Mouse (Mus musculus) heart, postnatal 0 days (tissue): ENCODE data around the gene Ramp2. TPM values are rescaled to one million over a fixed set of nuclear protein-coding genes. Genes with fewer than 3 reads are reported as not detected.

Experiments used
- ATAC-seq: fragments of 200-750 bp; cut with Nextera tagmentation; 2 replicates; pipeline ENCODE4 v1.8.0; 2017; ENCODE audit warnings: low read depth, moderate number of reproducible peaks, moderate library complexity; ENCODE audit not compliant: insufficient read depth
- DNase-seq: peaks from one replicate; pipeline ENCODE4 v3.0.0-alpha.2; 2016; ENCODE audit warnings: low spot score
- H3K27ac ChIP-seq: fragments of 300-500 bp; sonication (generic); 2 replicates; pipeline ENCODE4 v1.5.1; 2014; ENCODE audit warnings: low read depth, mild to moderate bottlenecking
- H3K27me3 ChIP-seq: fragments of 300-500 bp; sonication (generic); 2 replicates; pipeline ENCODE4 v1.6.1; 2014; ENCODE audit warnings: low read length, mixed read lengths; ENCODE audit not compliant: control insufficient read depth, insufficient read depth
- H3K36me3 ChIP-seq: fragments of 300-500 bp; sonication (generic); replicated peaks from 2 replicates; pipeline ENCODE4 v1.6.1; 2014; ENCODE audit warnings: low read length, mixed read lengths; ENCODE audit not compliant: control insufficient read depth, insufficient read depth
- H3K4me1 ChIP-seq: fragments of 300-500 bp; sonication (generic); 2 replicates; pipeline ENCODE4 v1.6.1; 2014; ENCODE audit warnings: antibody characterized with exemption; ENCODE audit not compliant: control insufficient read depth, insufficient read depth
- H3K4me2 ChIP-seq: fragments of 300-500 bp; sonication (generic); 2 replicates; pipeline ENCODE4 v1.6.1; 2014; ENCODE audit warnings: low read depth, mild to moderate bottlenecking, low read length, moderate library complexity
- H3K4me3 ChIP-seq: fragments of 300-500 bp; sonication (generic); 2 replicates; pipeline ENCODE4 v1.5.1; 2014; ENCODE audit warnings: low read depth, low read length
- H3K9ac ChIP-seq: fragments of 300-500 bp; sonication (generic); replicated peaks from 2 replicates; pipeline ENCODE4 v1.6.1; 2014; ENCODE audit warnings: low read depth, low read length, mixed read lengths
- H3K9me3 ChIP-seq: fragments of 300-500 bp; sonication (generic); replicated peaks from 2 replicates; pipeline ENCODE4 v1.6.1; 2016; ENCODE audit warnings: low read length; ENCODE audit not compliant: control insufficient read depth
- CTCF ChIP-seq: IDR thresholded peaks from 2 replicates; pipeline ENCODE4 v1.5.1; 2016; ENCODE audit warnings: antibody characterized with exemption, control low read depth, low read depth
- EP300 ChIP-seq: IDR thresholded peaks from 2 replicates; pipeline ENCODE4 v1.6.1; 2016; ENCODE audit warnings: antibody characterized with exemption, low read depth
- WGBS: fragments of 180-500 bp; shearing (Covaris S2); extraction: QIAGEN DNeasy Blood & Tissue Kit; methylation state at CpG from one replicate; pipeline ENCODE4 v1.1.7; 2014; 5-methylcytosine and 5-hydroxymethylcytosine counted together
- polyA plus RNA-seq: library from polyadenylated mRNA; unstranded; fragments of >200 nt; fragmentation: Nextera tagmentation; extraction: Ambion mirVana; gene quantifications from 2 replicates; pipeline ENCODE4 v1.2.1, GENCODE M21; 2015
- total RNA-seq: library from RNA; depleted of rRNA; stranded (reverse); fragments of >200 nt; gene quantifications from 2 replicates; pipeline ENCODE4 v1.2.3, GENCODE M21; 2014; ENCODE audit warnings: low replicate concordance; rRNA removed

Ramp2 gene
- total and polyA plus RNA-seq, 2 experiments from 2014 or later = 159 to 182 TPM

DNA sequence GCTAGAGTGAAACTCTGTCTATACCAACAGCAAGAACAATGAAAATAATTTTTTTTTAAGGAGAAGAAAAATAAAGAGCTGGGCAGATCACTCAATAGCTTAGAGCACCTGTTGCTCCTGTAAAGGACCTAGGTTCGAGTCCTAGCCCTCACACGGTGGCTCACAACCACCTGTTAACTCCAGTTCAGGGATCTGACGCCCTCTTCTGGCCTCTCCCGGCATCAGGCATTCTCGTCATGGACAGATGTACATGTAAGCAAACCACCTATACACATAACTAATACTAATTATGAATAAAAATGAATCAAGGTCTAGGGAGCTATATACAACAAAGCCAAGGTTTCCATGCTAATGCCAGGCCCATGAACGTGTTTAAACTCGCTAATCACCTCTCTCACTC is 55.1 kb downstream of the Ramp2 start:
- Histone ChIP-seq H3K27ac (no peak overlapping the region), H3K4me2 (peak overlapping the region; percentile 100), H3K4me1 (peaks cover 11% of the 10 kb centered on the region), H3K36me3 (peaks cover 34% of the 10 kb centered on the region), H3K9me3 (no peaks in the 10 kb centered on the region), H3K27me3 (no peaks in the 10 kb centered on the region), H3K9ac (peak overlapping the region; percentile 91), H3K4me3 (peak overlapping the region; percentile 93)
- TF ChIP-seq CTCF = no peak
- no peak for TF ChIP-seq EP300
- ATAC-seq (no peak), DNase-seq (no peak)
- WGBS = 54% methylated on average over 7 of the region's 7 CpGs

DNA sequence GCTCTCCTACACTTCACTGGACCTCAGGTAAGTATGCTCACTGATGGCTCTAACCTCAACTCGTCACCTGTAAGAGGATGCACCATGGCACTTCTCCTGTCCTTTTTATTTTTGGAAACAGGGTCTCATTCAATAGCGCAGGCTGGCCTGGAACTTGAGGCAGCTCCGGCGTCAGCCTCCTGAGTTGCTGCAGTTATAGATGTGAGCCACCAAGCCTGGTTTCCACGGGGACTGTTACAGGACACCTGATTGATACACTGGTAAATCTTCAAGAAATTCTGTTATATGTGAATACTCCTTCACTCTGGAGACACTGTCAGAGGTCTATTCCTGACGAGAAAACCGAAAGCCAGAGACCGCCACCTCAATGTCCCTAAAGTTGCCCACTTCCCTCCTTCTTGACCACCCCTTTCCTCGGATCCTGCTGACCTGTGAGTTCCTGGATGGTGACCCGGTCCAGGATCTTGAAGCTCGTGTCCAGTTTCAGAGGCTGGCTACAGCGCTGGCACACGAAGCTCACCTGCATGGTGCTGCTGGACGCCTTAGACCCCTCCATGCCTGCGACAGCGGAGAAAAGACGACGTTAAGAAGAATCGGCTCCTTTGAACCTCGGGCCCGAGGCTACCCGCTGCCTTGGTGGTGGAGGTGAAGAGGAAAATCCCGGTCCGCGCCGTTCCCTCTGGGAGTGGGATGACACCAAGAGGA is 55.6 kb downstream of the Ramp2 start:
- Histone ChIP-seq H3K4me2 (peak overlapping the region; percentile 100), H3K4me1 (peaks cover 11% of the 10 kb centered on the region), H3K9me3 (no peaks in the 10 kb centered on the region), H3K36me3 (peaks cover 32% of the 10 kb centered on the region), H3K4me3 (peak overlapping the region; percentile 93), H3K27ac (peak overlapping the region; percentile 74), H3K27me3 (no peaks in the 10 kb centered on the region), H3K9ac (peak overlapping the region; percentile 91)
- DNase-seq (no peak), ATAC-seq (no peak)
- WGBS = 9% methylated on average over 26 of the region's 26 CpGs
- TF ChIP-seq EP300 (no peak), CTCF (no peak)

DNA sequence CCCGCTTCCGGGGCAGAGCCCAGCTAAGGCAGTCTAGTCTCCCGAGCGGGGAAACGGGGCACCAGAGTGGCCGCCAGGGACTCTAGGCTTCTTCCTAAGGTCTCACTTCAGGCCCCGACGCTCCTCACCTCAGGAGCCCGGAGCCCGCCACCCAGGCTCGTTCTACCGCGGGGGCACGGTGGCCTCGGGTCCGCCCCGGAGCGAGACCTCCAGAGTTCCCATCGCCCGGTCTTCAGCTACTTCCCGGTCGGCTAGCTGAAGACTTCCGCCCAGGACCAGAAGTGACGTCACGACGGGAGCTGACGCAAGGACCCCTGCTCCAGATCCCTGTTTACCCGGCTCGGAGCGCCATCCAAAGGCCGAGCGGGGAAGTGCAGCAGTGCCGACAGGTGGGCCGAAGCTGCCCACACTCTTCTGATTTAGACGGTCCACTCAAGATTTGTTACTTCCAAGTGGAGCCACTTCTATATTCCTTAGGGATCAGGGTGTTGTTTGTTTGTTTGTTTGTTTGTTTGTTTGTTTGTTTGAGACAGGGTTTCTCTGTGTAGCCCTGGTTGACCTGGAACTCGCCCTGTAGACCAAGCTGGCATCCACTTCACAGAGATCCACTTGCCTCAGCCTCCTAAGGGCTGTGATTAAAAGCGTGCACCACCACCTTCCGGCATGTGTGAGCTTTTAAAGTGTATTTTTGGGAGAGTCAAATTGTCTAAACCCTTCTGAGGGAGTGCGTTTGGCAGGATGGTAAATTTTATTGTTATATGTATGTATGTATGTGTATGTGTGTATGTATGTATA is 56.4 kb downstream of the Ramp2 start, which contains the start of gene Becn1:
Gene Becn1, minus strand, starts transcription at position 283 of the 795 bp plus-strand sequence.
- ATAC-seq (peak; percentile 95), DNase-seq (peak; percentile 92)
- 5% methylated on average over 39 of the region's 39 CpGs for WGBS
- peak within 1 kb of the TSS; percentile 100 for H3K4me2 ChIP-seq
- peak within 1 kb of the TSS; percentile 93 for H3K4me3 ChIP-seq
- peaks cover 25% of the 10 kb centered on the region; the same call in 1 of the 2 replicates for H3K36me3 ChIP-seq
- no peaks in the 10 kb centered on the region for H3K27me3 ChIP-seq
- peaks cover 11% of the 10 kb centered on the region for H3K4me1 ChIP-seq
- H3K27ac ChIP-seq = peak within 1 kb of the TSS; percentile 74
- TF ChIP-seq EP300 = no peak
- peak; percentile 96 for TF ChIP-seq CTCF
- H3K9ac ChIP-seq = peak within 1 kb of the TSS; percentile 91
- H3K9me3 ChIP-seq = no peaks in the 10 kb centered on the region

DNA sequence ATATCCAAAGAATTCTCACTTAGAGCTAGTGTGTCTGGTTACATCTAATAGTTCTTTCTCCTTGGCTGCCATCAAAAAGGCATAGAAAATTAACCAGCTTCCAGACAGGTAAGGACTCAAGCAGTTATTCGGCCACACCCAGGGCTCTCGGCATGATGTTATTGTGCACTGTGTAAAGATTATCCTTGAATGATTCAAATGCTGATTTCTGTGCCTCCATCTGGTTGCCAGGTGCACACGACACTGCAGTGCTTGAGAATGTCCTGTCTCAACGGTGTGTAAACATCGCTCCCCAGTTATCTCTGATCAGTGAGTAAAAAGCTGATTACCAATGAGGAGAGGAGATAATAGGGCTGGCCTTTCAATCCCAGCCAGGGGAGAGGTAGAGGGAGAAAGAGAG is 61.9 kb downstream of the Ramp2 start:
- Histone ChIP-seq H3K36me3 (no peaks in the 10 kb centered on the region), H3K4me3 (no peak overlapping the region), H3K4me1 (no peaks in the 10 kb centered on the region), H3K27me3 (no peaks in the 10 kb centered on the region), H3K4me2 (no peak overlapping the region), H3K27ac (no peak overlapping the region), H3K9ac (no peak overlapping the region), H3K9me3 (no peaks in the 10 kb centered on the region)
- DNase-seq = no peak
- no peak for ATAC-seq
- WGBS = 22% methylated on average over 5 of the region's 5 CpGs
- TF ChIP-seq CTCF = no peak
- no peak for TF ChIP-seq EP300

Other genes with a start within 250 kb of the Ramp2 start
- gene Atp6v0a1, start 236.6 kb upstream of the Ramp2 start, total RNA-seq = 57.0 and 57.1 TPM in 2 replicates
- 49.2 and 50.3 TPM in 2 replicates for gene Atp6v0a1, start 236.6 kb upstream of the Ramp2 start, polyA plus RNA-seq
- 15.8 and 20.2 TPM in 2 replicates for gene Naglu, start 176.0 kb upstream of the Ramp2 start, total RNA-seq
- 10.3 and 12.0 TPM in 2 replicates for gene Naglu, start 176.0 kb upstream of the Ramp2 start, polyA plus RNA-seq
- not detected in 2 replicates for gene Hsd17b1, start 167.6 kb upstream of the Ramp2 start, total RNA-seq
- gene Hsd17b1, start 167.6 kb upstream of the Ramp2 start, polyA plus RNA-seq = 0.08 TPM in 1 of 2 replicates, not detected in the other
- gene Coasy, start 163.5 kb upstream of the Ramp2 start, total RNA-seq = 44.6 and 64.1 TPM in 2 replicates
- 26.8 and 26.9 TPM in 2 replicates for gene Coasy, start 163.5 kb upstream of the Ramp2 start, polyA plus RNA-seq
- gene Mlx, start 158.8 kb upstream of the Ramp2 start, total RNA-seq = 21.8 and 46.6 TPM in 2 replicates
- 26.7 and 29.0 TPM in 2 replicates for gene Mlx, start 158.8 kb upstream of the Ramp2 start, polyA plus RNA-seq
- 1.2 and 7.3 TPM in 2 replicates for gene Psmc3ip, start 150.6 kb upstream of the Ramp2 start, total RNA-seq
- 10.3 and 12.0 TPM in 2 replicates for gene Psmc3ip, start 150.6 kb upstream of the Ramp2 start, polyA plus RNA-seq
- gene Retreg3, start 126.1 kb upstream of the Ramp2 start, total RNA-seq = 44.8 and 47.6 TPM in 2 replicates
- 11.3 and 11.7 TPM in 2 replicates for gene Retreg3, start 126.1 kb upstream of the Ramp2 start, polyA plus RNA-seq
- gene Tubg1, start 126.1 kb upstream of the Ramp2 start, total RNA-seq = 47.4 and 54.8 TPM in 2 replicates
- gene Tubg1, start 126.1 kb upstream of the Ramp2 start, polyA plus RNA-seq = 38.7 and 39.4 TPM in 2 replicates
- gene Tubg2, start 90.1 kb upstream of the Ramp2 start, total RNA-seq = 0.08 TPM in 1 of 2 replicates, not detected in the other
- gene Tubg2, start 90.1 kb upstream of the Ramp2 start, polyA plus RNA-seq = 1.8 and 2.1 TPM in 2 replicates
- gene Cntnap1, start 75.5 kb upstream of the Ramp2 start, total RNA-seq = 0.54 and 1.4 TPM in 2 replicates
- gene Cntnap1, start 75.5 kb upstream of the Ramp2 start, polyA plus RNA-seq = 0.20 and 0.21 TPM in 2 replicates
- gene Plekhh3, start 74.7 kb upstream of the Ramp2 start, total RNA-seq = 22.0 and 23.2 TPM in 2 replicates
- 9.5 and 10.6 TPM in 2 replicates for gene Plekhh3, start 74.7 kb upstream of the Ramp2 start, polyA plus RNA-seq
- 0.19 TPM in 1 of 2 replicates, not detected in the other for gene Ccr10, start 70.6 kb upstream of the Ramp2 start, total RNA-seq
- 0.31 and 0.52 TPM in 2 replicates for gene Ccr10, start 70.6 kb upstream of the Ramp2 start, polyA plus RNA-seq
- 12.0 and 16.4 TPM in 2 replicates for gene Ezh1, start 19.6 kb upstream of the Ramp2 start, total RNA-seq
- 12.1 and 13.1 TPM in 2 replicates for gene Ezh1, start 19.6 kb upstream of the Ramp2 start, polyA plus RNA-seq
- gene Vps25, start 7.7 kb downstream of the Ramp2 start, total RNA-seq = 99.2 and 116 TPM in 2 replicates
- 125 and 130 TPM in 2 replicates for gene Vps25, start 7.7 kb downstream of the Ramp2 start, polyA plus RNA-seq
- gene Wnk4, start 14.5 kb downstream of the Ramp2 start, total RNA-seq = 2.0 and 3.2 TPM in 2 replicates
- 3.8 and 4.0 TPM in 2 replicates for gene Wnk4, start 14.5 kb downstream of the Ramp2 start, polyA plus RNA-seq
- gene Cntd1, start 33.0 kb downstream of the Ramp2 start, total RNA-seq = not detected in 2 replicates
- 0.22 and 0.56 TPM in 2 replicates for gene Cntd1, start 33.0 kb downstream of the Ramp2 start, polyA plus RNA-seq
- gene Coa3, start 33.1 kb downstream of the Ramp2 start, total RNA-seq = 175 and 216 TPM in 2 replicates
- 189 and 206 TPM in 2 replicates for gene Coa3, start 33.1 kb downstream of the Ramp2 start, polyA plus RNA-seq
- 73.0 and 88.2 TPM in 2 replicates for gene Becn1, start 56.3 kb downstream of the Ramp2 start, total RNA-seq
- 98.9 and 107 TPM in 2 replicates for gene Becn1, start 56.3 kb downstream of the Ramp2 start, polyA plus RNA-seq
- 44.7 and 52.2 TPM in 2 replicates for gene Psme3, start 70.2 kb downstream of the Ramp2 start, total RNA-seq
- 47.8 and 52.0 TPM in 2 replicates for gene Psme3, start 70.2 kb downstream of the Ramp2 start, polyA plus RNA-seq
- 1.8 and 2.0 TPM in 2 replicates for gene Aoc2, start 79.0 kb downstream of the Ramp2 start, total RNA-seq
- 0.16 and 0.30 TPM in 2 replicates for gene Aoc2, start 79.0 kb downstream of the Ramp2 start, polyA plus RNA-seq
- gene Aoc3, start 84.6 kb downstream of the Ramp2 start, total RNA-seq = 14.4 and 23.9 TPM in 2 replicates
- 2.5 and 2.8 TPM in 2 replicates for gene Aoc3, start 84.6 kb downstream of the Ramp2 start, polyA plus RNA-seq
- gene G6pc, start 121.5 kb downstream of the Ramp2 start, total RNA-seq = 0.50 TPM in 1 of 2 replicates, not detected in the other
- gene G6pc, start 121.5 kb downstream of the Ramp2 start, polyA plus RNA-seq = 0.05 TPM in 1 of 2 replicates, not detected in the other
- 16.8 and 37.5 TPM in 2 replicates for gene Aarsd1, start 171.6 kb downstream of the Ramp2 start, total RNA-seq
- 31.9 and 32.5 TPM in 2 replicates for gene Aarsd1, start 171.6 kb downstream of the Ramp2 start, polyA plus RNA-seq
- gene Gm27029, start 178.8 kb downstream of the Ramp2 start, total RNA-seq = 3.7 TPM in 1 of 2 replicates, not detected in the other
- gene Gm27029, start 178.8 kb downstream of the Ramp2 start, polyA plus RNA-seq = 7.3 and 8.2 TPM in 2 replicates
- gene Rundc1, start 179.1 kb downstream of the Ramp2 start, total RNA-seq = 5.8 and 7.5 TPM in 2 replicates
- 10.3 and 11.7 TPM in 2 replicates for gene Rundc1, start 179.1 kb downstream of the Ramp2 start, polyA plus RNA-seq
- 32.8 and 40.7 TPM in 2 replicates for gene Ptges3l, start 179.3 kb downstream of the Ramp2 start, total RNA-seq
- gene Ptges3l, start 179.3 kb downstream of the Ramp2 start, polyA plus RNA-seq = 86.9 and 93.5 TPM in 2 replicates
- gene Rpl27, start 196.3 kb downstream of the Ramp2 start, total RNA-seq = 796 and 938 TPM in 2 replicates
- gene Rpl27, start 196.3 kb downstream of the Ramp2 start, polyA plus RNA-seq = 242 and 248 TPM in 2 replicates
- 26.3 and 28.9 TPM in 2 replicates for gene Ifi35, start 202.4 kb downstream of the Ramp2 start, total RNA-seq
- gene Ifi35, start 202.4 kb downstream of the Ramp2 start, polyA plus RNA-seq = 23.9 and 24.2 TPM in 2 replicates
- gene Rnd2, start 219.0 kb downstream of the Ramp2 start, total RNA-seq = 4.9 and 6.1 TPM in 2 replicates
- 5.1 and 5.7 TPM in 2 replicates for gene Rnd2, start 219.0 kb downstream of the Ramp2 start, polyA plus RNA-seq
- gene Vat1, start 220.2 kb downstream of the Ramp2 start, total RNA-seq = 82.0 and 84.2 TPM in 2 replicates
- gene Vat1, start 220.2 kb downstream of the Ramp2 start, polyA plus RNA-seq = 19.5 and 19.7 TPM in 2 replicates